Mouse (Mus musculus) embryonic facial prominence, embryonic 10.5 days (tissue): Measurements from ENCODE around the gene Wdfy2. TPM values are rescaled to one million over a fixed set of nuclear protein-coding genes. Genes with fewer than 3 reads are reported as not detected.

ENCODE experiments used
- microRNA-seq: library from miRNA; unstranded; fragments of <30 nt; microRNA quantifications from one replicate; pipeline ENCODE4, GENCODE M21; 2017
- polyA plus RNA-seq: library from polyadenylated mRNA; unstranded; fragments of >200 nt; fragmentation: Nextera tagmentation; extraction: Ambion mirVana; gene quantifications from 2 replicates; pipeline ENCODE4 v1.2.1, GENCODE M21; 2016

The Wdfy2 gene
- polyA plus RNA-seq, 1 experiment from 2014 or later, result 13.6 TPM

Small RNA genes lying within 50 kb of the gene (microRNA-seq; reads per million reads assigned to microRNA genes)
- gene Mir6541 (not detected), gene Mir8098 (2.4 reads per million)

Other genes with a start within 250 kb of the Wdfy2 start
- gene Serpine3, start 174.0 kb upstream of the Wdfy2 start, polyA plus RNA-seq, result not detected in 2 replicates
- gene Ints6, start 76.5 kb upstream of the Wdfy2 start, polyA plus RNA-seq, result 19.9 and 20.5 TPM in 2 replicates
- gene Defb48, start 146.8 kb downstream of the Wdfy2 start, polyA plus RNA-seq, result not detected in 2 replicates
- gene Defb47, start 160.4 kb downstream of the Wdfy2 start, polyA plus RNA-seq, result not detected in 2 replicates
- gene Defb43, start 174.1 kb downstream of the Wdfy2 start, polyA plus RNA-seq, result not detected in 2 replicates
- gene Defb42, start 209.3 kb downstream of the Wdfy2 start, polyA plus RNA-seq, result 0.15 and 0.29 TPM in 2 replicates
- not detected in 2 replicates for gene Defb30, start 212.3 kb downstream of the Wdfy2 start, polyA plus RNA-seq